Mouse (Mus musculus): ENCODE measurements at regions not wholly inside any gene's neighbourhood (a gene's known extent, or its start where the extent isn't known, plus 50 kb on each side); places are given as distances from the start of the nearest gene placed in this dataset.

DNA sequence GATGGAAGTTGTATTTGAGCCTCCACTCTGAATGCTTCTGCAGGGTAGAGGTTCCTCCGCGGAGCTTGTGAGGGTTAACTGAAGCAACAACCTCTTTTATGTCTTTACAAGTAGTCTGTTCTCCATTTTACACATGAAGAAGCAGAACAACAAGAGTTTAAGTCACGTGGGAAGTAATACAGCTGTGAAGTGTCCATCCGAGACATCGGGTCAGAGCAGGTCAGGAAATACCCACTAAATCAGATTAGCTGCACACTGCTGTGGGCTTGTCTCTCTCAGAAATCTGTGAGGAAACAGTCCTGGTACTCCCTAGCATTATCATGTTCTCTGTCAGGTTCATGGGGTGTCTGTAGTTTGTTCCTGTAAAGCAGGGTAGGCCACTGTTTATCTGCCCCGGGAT lies 262.1 kb downstream of the Cog6 start:
- DNase-seq = no peak

GRCm38 (mm10) chr3:52754401-52754800 lies 262.6 kb downstream of the Cog6 start:
- no peak for DNase-seq

DNA sequence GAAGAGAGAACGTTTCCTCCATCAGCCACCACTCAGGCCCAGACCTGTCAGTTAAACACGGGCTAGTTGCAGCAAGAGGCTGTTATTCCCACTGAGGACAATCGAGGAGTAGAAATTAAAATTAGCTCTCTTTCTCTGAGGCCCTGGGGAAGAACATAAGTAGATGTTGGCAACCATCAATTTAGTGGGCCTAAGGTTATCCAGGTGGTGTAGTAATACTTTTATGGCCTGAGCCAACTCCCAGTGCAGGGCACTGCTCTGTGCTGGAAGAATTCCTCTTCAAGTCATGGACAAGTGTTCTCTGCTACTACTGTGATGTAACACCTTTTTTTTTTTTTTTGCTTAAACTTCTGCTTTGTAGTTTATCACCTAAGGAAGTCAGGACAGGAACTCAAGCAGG lies 270.1 kb downstream of the Cog6 start:
- DNase-seq = no peak

DNA sequence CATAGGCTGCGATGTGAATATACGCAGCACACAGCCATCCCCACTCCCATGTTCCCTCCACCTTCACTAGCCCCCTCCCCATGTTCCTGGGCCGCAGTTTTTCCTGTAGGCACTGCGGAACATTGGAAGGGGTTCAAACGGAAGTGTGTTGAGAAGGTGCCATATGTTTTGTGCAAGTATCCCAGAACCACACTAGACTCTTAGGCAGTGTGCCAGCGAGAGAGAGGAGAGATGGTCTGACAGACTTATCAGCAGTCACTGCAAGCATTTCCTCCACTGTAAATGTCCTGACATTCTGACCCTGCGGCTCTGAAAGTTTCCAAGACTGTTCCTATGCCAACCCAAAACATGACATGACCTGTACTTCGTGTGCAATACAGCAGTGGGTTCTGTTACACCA lies 272.7 kb downstream of the Cog6 start:
- no peak for DNase-seq

DNA sequence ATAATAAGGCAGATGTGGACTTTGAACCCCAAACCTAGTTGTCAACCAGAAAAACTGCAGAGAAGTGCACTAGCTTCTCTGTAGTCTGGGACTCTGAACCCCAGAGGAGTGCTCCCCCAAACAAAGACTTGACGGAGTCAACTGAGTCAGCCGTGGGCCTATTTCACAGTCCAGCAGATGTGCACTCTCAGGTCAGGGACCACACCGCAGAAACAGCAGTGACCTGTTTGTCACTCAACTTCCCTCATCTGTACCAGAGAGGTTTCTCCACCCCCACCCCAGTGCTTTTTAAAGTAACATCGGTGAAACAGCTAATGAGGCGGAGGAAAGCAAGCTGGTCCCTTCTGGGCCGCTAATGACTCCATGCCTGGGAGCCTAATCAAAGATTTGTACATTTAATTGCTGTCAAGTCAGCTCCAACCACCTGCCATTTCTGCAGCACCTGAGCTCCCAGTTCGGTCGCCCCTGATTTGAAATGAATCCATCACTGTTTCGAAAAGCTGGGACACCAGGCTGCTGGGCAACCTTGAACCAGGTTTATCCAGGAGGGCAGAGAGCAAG lies 276.5 kb downstream of the Cog6 start:
- DNase-seq = no peak

DNA sequence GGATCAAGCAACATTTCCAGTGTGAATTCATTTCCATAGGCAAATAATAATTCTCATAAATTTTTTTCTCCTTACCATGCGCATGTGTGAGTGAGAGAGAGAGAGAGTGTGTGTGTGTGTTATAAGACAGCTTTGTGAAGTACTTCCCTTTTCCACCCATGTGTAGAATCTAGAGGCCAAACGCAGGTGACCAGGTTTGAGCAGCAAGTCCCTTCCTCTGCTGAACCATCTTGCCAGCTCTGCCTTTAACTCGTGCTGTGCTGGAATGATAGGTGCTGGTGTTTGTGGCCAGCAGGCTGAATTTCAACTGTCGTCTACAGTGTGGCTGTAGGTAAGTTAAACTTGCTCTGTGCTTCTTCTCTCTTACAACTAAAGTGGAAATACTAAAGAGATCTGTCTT lies 277.5 kb downstream of the Cog6 start:
- no peak for DNase-seq

- no peak for DNase-seq
Measured at GRCm38 (mm10) chr3:52738386-52738785, 278.7 kb downstream of the Cog6 start.

GRCm38 (mm10) chr3:52735939-52736338 lies 281.1 kb downstream of the Cog6 start:
- DNase-seq = peak; percentile 14

DNA sequence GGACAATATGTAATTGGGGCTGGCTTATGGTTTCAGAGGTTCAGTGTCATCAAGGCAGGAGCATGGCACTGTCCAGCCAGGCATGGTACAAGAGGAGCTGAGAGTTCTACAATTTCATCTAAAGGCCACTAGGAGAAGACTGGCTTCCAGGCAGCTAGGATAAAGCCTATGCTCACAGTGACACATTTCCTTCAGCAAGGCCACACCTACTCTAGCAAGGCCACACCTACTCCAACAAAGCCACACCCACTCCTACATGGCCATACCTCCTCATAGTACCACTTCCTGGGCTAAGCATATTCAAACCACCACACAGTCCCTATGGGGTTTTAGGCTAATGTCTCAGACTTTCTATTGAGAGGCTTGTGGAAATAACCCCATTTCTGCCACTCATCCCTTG lies 285.1 kb downstream of the Cog6 start:
- DNase-seq = no peak

- no peak for DNase-seq
Measured at GRCm38 (mm10) chr3:52731491-52731890, 285.5 kb downstream of the Cog6 start.

DNA sequence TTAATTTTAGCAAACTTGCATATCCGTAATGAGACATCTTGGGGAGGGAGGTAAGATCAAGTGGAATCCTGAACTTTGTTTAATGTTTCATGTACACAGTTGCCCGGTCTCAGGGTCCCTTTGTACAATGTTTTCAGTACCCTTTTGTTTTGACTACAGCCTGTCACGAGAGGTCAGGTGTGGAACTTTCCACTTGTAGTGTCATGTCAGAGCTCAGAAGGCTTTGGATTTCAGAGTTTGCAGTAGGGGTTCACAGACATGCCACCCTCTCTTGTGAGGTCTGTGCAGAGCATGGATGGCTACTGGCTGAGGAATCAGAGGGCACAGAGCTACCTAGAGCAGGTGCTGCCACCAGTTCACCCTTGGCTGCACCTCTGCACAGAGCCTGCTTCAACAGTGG lies 287.3 kb downstream of the Cog6 start:
- DNase-seq = no peak

GRCm38 (mm10) chr3:52728860-52729259 lies 288.2 kb downstream of the Cog6 start:
- DNase-seq = no peak

DNA sequence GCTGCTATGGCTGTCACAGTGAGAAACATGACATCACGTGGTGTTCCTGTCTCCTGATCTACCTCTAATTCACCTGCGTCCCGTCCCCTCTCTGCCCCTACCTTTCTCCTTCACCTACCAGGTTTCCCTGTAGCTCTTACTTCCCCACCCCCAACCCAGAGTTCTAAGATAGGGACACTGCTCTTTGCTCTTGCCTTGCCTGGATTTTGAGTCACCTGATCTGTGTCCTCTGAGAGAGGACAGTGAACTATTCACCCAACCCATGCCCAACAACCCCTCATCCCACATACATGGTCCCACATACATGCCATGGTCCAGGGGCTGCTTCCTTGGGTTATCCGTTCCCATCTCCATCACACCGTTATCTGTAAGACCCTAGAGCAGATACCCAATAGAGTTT lies 288.6 kb downstream of the Cog6 start:
- DNase-seq = no peak

GRCm38 (mm10) chr3:52724354-52724753 lies 292.7 kb downstream of the Cog6 start:
- no peak for DNase-seq

GRCm38 (mm10) chr3:52722946-52723345 lies 294.1 kb downstream of the Cog6 start:
- no peak for DNase-seq

DNA sequence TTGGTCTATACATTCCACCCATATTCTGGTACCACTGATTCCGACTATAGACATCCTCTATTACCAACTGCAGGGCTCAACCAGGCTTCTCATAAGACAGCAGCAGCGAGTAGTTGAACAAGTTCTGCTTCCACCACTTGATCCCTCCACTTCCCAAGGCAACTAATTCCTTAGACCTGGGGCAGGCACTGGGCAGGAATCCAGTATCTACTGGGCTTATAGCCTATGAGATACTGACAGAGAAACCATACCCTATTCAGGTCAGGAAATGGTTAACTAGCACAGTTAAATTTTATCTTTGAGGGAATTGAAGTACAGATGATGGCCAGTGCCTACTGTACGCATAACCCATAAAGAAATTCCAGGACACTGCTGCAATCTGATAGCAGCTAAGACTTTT lies 297.9 kb downstream of the Cog6 start:
- no peak for DNase-seq

DNA sequence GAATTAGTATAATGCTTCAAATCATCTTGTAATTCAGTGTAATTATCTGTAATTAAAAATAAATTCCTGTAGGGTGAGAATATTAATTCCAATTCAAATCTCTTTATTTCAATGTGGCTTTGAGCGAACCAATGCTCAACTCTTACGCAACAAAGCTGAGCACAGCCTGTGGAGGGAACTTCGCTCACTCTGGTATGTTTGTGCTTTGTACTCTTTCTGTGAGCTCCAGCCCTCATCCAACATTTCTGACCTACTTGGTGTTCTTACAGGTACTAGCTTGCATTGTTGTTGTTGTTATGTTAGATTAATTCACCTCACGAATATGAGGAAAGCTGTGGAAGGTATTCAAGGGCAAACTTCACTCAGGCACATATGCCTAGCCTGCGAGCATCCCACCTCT lies 299.7 kb downstream of the Cog6 start:
- DNase-seq = no peak

- no peak for DNase-seq
Measured at GRCm38 (mm10) chr3:52712151-52712550, 304.9 kb downstream of the Cog6 start.

- no peak for DNase-seq
Measured at GRCm38 (mm10) chr3:52711133-52711532, 305.9 kb downstream of the Cog6 start.

DNA sequence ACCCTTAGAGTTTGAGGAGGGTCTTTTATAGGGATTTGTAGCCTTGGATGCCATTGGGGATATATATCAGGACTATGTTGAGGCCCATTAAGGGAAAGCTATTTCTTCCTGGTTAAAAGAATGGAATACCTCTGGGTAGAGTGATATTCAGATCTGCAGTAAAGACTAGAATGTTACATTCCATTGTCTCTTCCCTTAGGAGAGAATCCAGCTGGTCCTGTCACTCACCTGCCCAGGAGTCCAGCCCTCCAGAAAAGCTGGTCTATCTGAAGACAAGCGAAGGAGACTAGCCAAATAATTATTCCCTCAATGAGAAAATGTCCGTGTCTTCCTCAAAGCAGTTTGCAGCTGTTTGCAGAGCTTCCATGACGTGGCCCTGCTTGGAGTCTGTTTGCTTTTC lies 308.3 kb downstream of the Cog6 start:
- no peak for DNase-seq

- no peak for DNase-seq
Measured at GRCm38 (mm10) chr3:52708301-52708700, 308.7 kb downstream of the Cog6 start.

- DNase-seq = peak; percentile 24
Measured at GRCm38 (mm10) chr3:52706626-52707025, 310.4 kb downstream of the Cog6 start.

DNA sequence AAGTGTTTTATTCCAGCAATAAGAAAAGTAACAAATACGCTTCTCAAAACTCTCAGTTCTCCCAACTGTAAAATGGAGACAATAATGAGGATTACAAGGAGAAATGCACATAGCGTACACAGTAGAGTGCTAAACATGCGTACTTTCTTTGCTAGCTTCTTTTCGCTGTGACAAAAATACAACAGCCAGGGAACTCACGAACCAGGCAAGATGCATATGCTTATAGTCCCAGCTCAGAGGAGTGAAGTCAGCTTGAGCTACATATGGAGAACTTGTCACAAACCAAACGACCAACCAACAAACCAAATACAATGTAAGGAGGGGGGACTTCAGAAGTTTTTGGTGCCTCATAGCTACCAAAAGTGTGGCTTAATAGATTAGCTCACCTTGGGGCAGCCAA lies 313.3 kb downstream of the Cog6 start:
- DNase-seq = peak; percentile 35

DNA sequence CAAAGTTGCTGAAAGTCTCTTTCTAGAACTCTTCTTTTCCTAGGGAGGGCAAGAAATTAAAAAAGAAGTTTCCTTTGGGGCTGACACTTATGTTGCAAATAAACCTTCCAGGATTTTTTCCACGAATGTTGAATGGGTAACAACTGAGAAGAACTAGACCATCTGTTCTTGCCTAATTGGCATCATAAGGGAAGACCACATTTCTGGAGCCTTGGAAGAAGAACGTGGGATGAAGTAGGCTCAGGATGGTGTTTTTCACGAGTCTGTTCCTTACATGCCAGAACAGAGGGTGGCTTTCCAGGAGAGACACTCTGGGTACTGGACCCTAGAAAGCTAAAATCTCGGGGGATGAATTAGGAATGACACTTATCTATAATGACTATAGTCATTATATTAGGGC lies 314.1 kb downstream of the Cog6 start:
- DNase-seq = peak; percentile 57

GRCm38 (mm10) chr3:52701601-52702000 lies 315.4 kb downstream of the Cog6 start:
- no peak for DNase-seq

DNA sequence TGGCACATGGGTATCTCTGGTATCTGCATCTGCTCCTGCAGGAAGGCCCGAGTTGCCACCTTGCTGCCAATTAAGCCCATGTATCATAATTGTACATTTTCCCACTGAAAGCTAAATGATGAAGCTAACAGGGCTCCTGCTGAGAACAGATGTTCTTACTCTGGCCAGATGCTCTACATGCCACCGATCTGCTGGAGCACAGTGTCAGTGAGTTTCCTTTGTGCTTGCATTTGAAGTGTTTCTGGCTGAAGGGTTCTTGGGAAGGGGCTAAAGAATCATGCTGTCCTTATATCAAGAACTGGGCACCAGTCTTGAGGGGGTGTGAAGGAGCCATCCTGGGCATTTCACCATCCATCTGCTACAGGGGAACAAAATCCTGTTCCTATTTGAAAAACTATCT lies 323.2 kb downstream of the Cog6 start:
- no peak for DNase-seq
